Mouse (Mus musculus) liver, postnatal 0 days (tissue): ENCODE data around the gene Fibp.

Experiments
- CTCF ChIP-seq: sonication (generic); IDR thresholded peaks from 2 replicates; pipeline ENCODE4 v1.5.1; 2016; ENCODE audit warnings: antibody characterized with exemption, low read depth
- EP300 ChIP-seq: IDR thresholded peaks from 2 replicates; pipeline ENCODE4 v1.6.1; 2016; ENCODE audit warnings: antibody characterized with exemption, low read depth, mild to moderate bottlenecking

DNA sequence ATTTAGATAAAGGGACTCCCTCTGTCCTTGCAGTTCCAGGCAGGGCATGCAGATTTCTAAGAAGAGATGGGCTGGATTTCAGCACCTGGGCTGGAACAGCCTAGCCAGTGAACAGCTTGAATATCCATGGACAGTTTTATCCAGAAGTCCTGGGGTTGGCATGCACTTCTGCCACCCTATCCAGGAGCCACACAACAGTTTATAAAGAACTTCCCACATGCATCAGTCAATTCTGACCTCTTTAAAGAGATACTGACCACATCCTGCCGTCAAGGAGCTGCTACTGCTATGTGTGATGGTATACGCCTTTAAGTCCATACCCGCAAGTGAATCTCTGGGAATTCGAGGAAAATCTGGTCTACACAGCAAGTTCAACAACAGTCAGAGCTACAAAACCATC, 31.2 kb upstream of the Fibp start:
- TF ChIP-seq CTCF: no peak
- TF ChIP-seq EP300: no peak
